Mouse (Mus musculus) midbrain, embryonic 12.5 days (tissue): ENCODE measurements around the gene Cdh23. TPM values are rescaled to one million over a fixed set of nuclear protein-coding genes. Genes with fewer than 3 reads are reported as not detected.
A peak's percentile ranks its signal among the peaks of the same experiment; 100 is the strongest.

ENCODE experiments used
- ATAC-seq: fragments of 200-750 bp; cut with Nextera tagmentation; 2 replicates; pipeline ENCODE4 v1.8.0; 2017; ENCODE audit warnings: low read depth, moderate TSS enrichment, moderate library complexity; ENCODE audit not compliant: low FRiP score
- H3K27ac ChIP-seq: fragments of 300-500 bp; sonication (generic); replicated peaks from 2 replicates; pipeline ENCODE4 v1.5.1; 2016; ENCODE audit warnings: mild to moderate bottlenecking
- H3K27me3 ChIP-seq: fragments of 300-500 bp; sonication (generic); 2 replicates; pipeline ENCODE4 v1.6.1; 2016; ENCODE audit warnings: mild to moderate bottlenecking
- H3K36me3 ChIP-seq: fragments of 300-500 bp; sonication (generic); 2 replicates; pipeline ENCODE4 v1.6.1; 2016
- H3K4me1 ChIP-seq: fragments of 300-500 bp; sonication (generic); 2 replicates; pipeline ENCODE4 v1.6.1; 2016
- H3K4me2 ChIP-seq: fragments of 300-500 bp; sonication (generic); replicated peaks from 2 replicates; pipeline ENCODE4 v1.6.1; 2016; ENCODE audit warnings: mild to moderate bottlenecking, moderate library complexity
- H3K4me3 ChIP-seq: fragments of 300-500 bp; sonication (generic); 2 replicates; pipeline ENCODE4 v1.5.1; 2016; ENCODE audit warnings: mild to moderate bottlenecking
- H3K9ac ChIP-seq: fragments of 300-500 bp; sonication (generic); replicated peaks from 2 replicates; pipeline ENCODE4 v1.6.1; 2016; ENCODE audit warnings: mild to moderate bottlenecking, moderate library complexity
- H3K9me3 ChIP-seq: fragments of 300-500 bp; sonication (generic); 2 replicates; pipeline ENCODE4 v1.6.1; 2016; ENCODE audit warnings: mild to moderate bottlenecking
- WGBS: fragments of 180-500 bp; shearing (Covaris S2); methylation state at CpG from one replicate; pipeline ENCODE4 v1.1.7; 2016; 5-methylcytosine and 5-hydroxymethylcytosine counted together
- polyA plus RNA-seq: library from polyadenylated mRNA; unstranded; fragments of >200 nt; fragmentation: Nextera tagmentation; extraction: Ambion mirVana; gene quantifications from 2 replicates; pipeline ENCODE4 v1.2.1, GENCODE M21; 2016

Gene Cdh23
- polyA plus RNA-seq, 1 experiment from 2014 or later, result 1.2 TPM

DNA sequence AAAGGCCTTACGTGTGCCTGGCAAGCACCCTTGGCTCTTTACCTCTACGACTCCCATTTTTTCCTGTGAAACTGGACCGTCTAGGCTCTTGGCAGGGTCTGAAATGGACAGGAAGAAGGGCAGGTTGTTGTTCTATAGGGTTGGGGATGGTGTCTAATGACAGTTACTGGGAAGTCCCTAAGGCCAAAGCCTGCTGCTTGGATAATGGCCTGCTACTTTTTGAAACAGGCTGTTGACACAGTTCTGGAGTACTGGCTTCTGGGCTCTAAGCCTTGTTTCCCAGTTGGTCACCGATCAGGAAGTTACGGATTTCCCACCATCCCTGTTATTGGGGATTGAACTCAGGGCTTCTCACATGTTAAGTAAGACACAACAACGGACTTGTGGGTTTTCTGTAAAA, 415.9 kb downstream of the Cdh23 start:
- WGBS, result 96% methylated on average over 6 of the region's 6 CpGs
- Histone ChIP-seq H3K9ac (0 out of 2 replicates have a peak overlapping the region, but pooled peaks have one; percentile 8), H3K27ac (no peak overlapping the region)

DNA sequence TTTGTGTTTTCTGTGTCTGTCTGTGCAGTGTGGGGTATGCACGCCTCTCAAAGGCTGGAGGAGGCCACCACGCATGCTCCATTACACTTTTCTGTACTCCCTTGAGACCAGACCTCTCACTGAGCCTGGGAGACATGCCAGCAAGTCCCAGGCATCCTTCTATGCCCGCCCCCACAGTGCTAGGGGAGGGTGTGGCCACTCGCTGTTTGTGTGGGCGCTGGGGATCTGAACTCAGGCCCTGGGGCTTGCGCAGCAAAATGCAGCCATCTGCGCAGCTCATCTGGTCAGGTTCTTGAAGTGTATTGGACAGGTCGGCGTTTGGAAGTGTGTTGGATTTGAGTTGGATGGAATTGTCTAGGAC, 416.4 kb downstream of the Cdh23 start:
- H3K4me1 ChIP-seq, result peaks cover 65% of the 10 kb centered on the region
- H3K4me2 ChIP-seq, result peak overlapping the region; percentile 27
- H3K27ac ChIP-seq, result no peak overlapping the region
- H3K4me3 ChIP-seq, result no peak overlapping the region
- 90% methylated on average over 9 of the region's 9 CpGs for WGBS
- H3K9ac ChIP-seq, result 0 out of 2 replicates have a peak overlapping the region, but pooled peaks have one; percentile 8
- no peaks in the 10 kb centered on the region for H3K9me3 ChIP-seq
- peaks cover 2% of the 10 kb centered on the region; the same call in 1 of the 2 replicates for H3K27me3 ChIP-seq
- no peaks in the 10 kb centered on the region for H3K36me3 ChIP-seq
- ATAC-seq, result no peak

More for the DNA sequence above, 415.9 kb downstream of the Cdh23 start:
- Histone ChIP-seq H3K27me3 (peaks cover 2% of the 10 kb centered on the region; the same call in 1 of the 2 replicates), H3K4me1 (peaks cover 69% of the 10 kb centered on the region), H3K4me2 (peak overlapping the region; percentile 27), H3K9me3 (no peaks in the 10 kb centered on the region), H3K36me3 (no peaks in the 10 kb centered on the region), H3K4me3 (no peak overlapping the region)
- no peak for ATAC-seq

DNA sequence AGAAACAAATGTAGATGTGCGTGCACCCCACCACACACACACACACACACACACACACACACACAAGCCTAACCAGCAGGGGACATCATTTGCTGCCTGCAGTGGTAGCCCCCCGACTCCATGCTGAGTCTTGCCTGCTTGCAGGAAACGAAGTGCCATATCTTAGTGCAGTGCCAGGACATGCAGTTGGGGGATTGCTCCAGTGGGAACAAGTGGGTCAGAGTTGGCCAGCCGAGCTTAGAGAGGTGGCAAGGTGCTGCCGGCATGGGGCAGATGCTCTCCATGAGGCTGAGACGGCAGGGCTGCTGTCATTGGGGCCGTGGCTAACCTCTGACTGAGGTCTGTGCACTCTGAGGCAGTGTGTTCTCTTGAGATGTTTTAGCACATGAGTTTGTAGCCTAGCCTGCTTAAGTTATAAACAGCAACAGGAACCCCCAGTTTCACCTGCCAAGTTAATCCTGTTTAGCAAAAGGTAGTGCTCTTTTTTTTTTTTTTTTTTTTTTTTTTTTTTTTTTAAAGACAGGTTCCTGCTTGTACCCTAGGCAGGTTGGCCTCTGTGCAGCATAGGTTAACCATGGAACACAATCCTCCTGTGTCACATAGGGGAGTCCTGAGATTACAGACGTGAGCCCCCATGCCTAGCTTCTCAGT, 416.9 kb downstream of the Cdh23 start:
- Histone ChIP-seq H3K27me3 (peaks cover 2% of the 10 kb centered on the region; the same call in 1 of the 2 replicates), H3K9me3 (no peaks in the 10 kb centered on the region), H3K36me3 (no peaks in the 10 kb centered on the region), H3K4me3 (peak overlapping the region; percentile 10; the same call in 1 of the 2 replicates), H3K4me1 (peaks cover 59% of the 10 kb centered on the region), H3K9ac (0 out of 2 replicates have a peak overlapping the region, but pooled peaks have one; percentile 8), H3K4me2 (peak overlapping the region; percentile 87), H3K27ac (no peak overlapping the region)
- ATAC-seq, result no peak
- 75% methylated on average over 8 of the region's 8 CpGs for WGBS

DNA sequence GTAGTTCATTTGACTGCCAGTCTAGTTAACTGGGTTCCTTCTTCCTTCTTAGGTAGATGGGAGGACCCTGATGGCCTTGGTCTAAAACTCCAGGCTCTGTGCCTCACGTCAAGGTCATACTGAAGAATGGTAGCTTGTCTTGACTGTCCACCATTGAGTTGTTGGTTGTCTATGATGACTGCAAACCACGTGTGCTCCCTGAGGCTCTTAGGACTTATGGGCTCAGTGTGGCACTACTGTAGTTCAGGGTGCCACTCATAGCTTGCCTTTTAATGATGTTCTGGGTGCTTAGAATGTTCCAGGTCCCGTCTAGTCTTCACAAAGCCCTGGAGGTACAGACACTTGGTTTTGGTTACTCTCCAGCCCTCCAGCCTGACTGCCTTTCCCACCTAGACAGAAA, 417.5 kb downstream of the Cdh23 start:
- no peak overlapping the region for H3K9ac ChIP-seq
- H3K4me1 ChIP-seq, result peaks cover 53% of the 10 kb centered on the region
- no peak for ATAC-seq

DNA sequence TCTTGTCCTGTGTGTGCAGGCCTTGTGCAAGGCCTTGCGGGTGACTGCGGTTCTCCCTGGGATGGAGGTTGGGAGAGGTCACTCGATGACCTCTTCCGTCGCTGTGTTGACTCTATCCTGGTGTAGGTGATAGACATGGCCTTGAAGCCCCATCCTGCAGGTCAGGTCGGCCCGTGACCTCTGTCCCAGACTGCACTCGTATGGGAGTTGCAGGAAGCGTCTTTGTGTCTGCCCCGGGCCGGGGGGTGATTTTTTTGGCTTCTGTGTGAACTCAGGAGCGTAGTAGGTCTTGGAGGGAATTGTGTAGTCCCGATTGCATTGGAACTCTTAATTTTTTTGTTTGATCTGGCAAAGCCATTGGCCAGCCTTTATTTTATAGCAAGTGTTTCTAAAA, 418.3 kb downstream of the Cdh23 start:
- WGBS, result 8% methylated on average over 13 of the region's 13 CpGs
- Histone ChIP-seq H3K9me3 (no peaks in the 10 kb centered on the region), H3K9ac (peak overlapping the region; percentile 80), H3K27me3 (peaks cover 2% of the 10 kb centered on the region; the same call in 1 of the 2 replicates), H3K4me1 (peaks cover 48% of the 10 kb centered on the region), H3K36me3 (no peaks in the 10 kb centered on the region), H3K4me3 (peak overlapping the region; percentile 78), H3K27ac (peak overlapping the region; percentile 90), H3K4me2 (peak overlapping the region; percentile 87)
- ATAC-seq, result no peak; the same call in 1 of the 2 replicates

More for the DNA sequence above, 417.5 kb downstream of the Cdh23 start:
- Histone ChIP-seq H3K27me3 (peaks cover 2% of the 10 kb centered on the region; the same call in 1 of the 2 replicates), H3K36me3 (no peaks in the 10 kb centered on the region), H3K9me3 (no peaks in the 10 kb centered on the region), H3K4me3 (peak overlapping the region; percentile 78), H3K27ac (no peak overlapping the region), H3K4me2 (peak overlapping the region; percentile 87)
- WGBS, result 87% methylated on average over 3 of the region's 3 CpGs

DNA sequence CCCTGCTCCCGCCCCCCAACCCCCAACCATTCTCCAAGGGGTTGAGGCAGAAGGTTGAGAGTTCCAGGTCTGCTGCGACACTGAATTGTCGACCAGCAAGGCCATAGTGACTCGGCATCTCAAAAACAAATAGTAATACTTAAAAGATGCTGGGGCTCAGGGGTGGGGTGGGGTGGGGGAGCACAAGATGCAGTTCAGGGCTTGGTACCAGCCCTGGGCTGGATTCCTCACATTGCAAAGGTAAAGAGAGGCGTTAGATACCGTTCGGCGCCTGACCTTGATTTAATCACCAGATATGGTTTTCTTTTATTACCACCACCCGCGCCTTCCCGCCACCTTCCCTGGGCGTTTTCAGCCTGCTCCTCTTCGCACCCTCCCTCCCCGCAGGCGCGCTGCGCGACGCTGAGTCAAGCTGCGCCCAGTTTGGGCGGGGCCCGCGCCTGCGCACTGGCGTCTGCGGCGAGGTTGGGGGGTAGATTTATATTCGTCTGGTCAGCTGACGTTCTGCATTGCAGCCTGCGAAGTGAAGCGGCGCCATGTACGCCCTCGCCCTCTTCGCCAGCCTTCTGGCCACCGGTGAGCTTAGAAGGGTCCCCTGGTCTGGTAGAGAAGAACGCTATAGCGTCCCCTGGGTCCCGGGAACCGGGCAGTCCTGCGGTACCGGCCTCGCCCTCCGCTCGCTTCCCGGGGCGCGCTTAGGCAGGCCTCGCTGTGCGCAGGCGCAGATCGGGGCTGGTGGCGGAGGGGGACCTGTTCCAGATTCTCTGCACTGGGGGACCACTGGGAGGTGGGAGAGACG, 418.9 kb downstream of the Cdh23 start, which contains the start of gene Psap:
Gene Psap (plus strand): TSS at position 421 of the 799 bp plus-strand sequence.
- Histone ChIP-seq H3K27me3 (peaks cover 2% of the 10 kb centered on the region; the same call in 1 of the 2 replicates), H3K4me2 (peak within 1 kb of the TSS; percentile 87), H3K9me3 (no peaks in the 10 kb centered on the region), H3K9ac (peak within 1 kb of the TSS; percentile 80), H3K4me1 (peaks cover 42% of the 10 kb centered on the region), H3K27ac (peak within 1 kb of the TSS; percentile 90), H3K4me3 (peak within 1 kb of the TSS; percentile 78), H3K36me3 (no peaks in the 10 kb centered on the region)
- peak; percentile 92 for ATAC-seq
- 2% methylated on average over 54 of the region's 54 CpGs for WGBS

DNA sequence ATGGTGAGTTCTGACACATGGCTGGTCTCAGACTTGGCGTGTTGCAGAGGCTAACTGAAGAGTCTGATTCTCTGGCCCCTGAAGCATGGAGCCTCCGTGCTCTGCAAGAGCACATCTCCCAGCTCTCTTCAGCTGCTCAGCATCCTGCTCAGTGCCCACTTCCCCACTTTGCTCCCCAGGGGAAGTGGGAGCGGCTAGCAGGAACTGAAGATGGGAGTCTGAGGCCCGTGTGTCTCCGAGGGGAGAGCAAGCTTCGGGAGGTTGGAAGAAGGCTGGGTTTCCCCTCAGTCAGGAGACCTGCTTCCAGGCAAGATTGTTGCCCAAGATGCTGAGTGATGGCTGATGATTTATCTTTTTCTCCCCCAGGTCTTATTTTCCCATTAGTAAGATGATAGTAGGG, 422.9 kb downstream of the Cdh23 start:
- no peak overlapping the region for H3K27ac ChIP-seq
- H3K4me1 ChIP-seq, result peaks cover 7% of the 10 kb centered on the region
- no peak for ATAC-seq
- no peaks in the 10 kb centered on the region for H3K9me3 ChIP-seq
- H3K4me2 ChIP-seq, result no peak overlapping the region
- 85% methylated on average over 6 of the region's 6 CpGs for WGBS
- no peaks in the 10 kb centered on the region for H3K36me3 ChIP-seq
- no peak overlapping the region for H3K9ac ChIP-seq
- H3K27me3 ChIP-seq, result no peaks in the 10 kb centered on the region
- H3K4me3 ChIP-seq, result no peak overlapping the region

DNA sequence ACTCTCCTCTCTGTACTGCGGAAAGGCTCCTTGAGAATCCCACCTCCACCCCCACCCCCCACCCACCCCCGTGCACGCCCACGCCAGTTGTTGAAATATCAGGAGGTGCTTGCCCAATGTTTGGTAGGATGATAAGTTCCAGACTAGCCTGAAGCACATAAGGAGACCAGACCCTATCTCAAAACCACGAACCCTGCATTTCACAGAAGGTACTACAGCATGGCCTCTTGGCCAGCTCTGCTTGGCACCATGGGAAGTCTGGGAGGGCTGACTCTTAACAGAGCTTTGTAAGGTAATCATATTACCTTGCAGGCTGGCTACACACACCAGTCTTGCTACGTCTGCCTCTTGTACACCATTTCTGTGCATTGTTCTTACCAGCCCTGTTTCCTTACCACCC, 424.0 kb downstream of the Cdh23 start:
- H3K36me3 ChIP-seq, result no peaks in the 10 kb centered on the region
- peaks cover 4% of the 10 kb centered on the region; the same call in 1 of the 2 replicates for H3K4me1 ChIP-seq
- no peak overlapping the region for H3K4me2 ChIP-seq
- no peak overlapping the region for H3K9ac ChIP-seq
- H3K4me3 ChIP-seq, result no peak overlapping the region
- 69% methylated on average over 6 of the region's 6 CpGs for WGBS
- no peak overlapping the region for H3K27ac ChIP-seq
- ATAC-seq, result no peak
- H3K9me3 ChIP-seq, result no peaks in the 10 kb centered on the region
- no peaks in the 10 kb centered on the region for H3K27me3 ChIP-seq

DNA sequence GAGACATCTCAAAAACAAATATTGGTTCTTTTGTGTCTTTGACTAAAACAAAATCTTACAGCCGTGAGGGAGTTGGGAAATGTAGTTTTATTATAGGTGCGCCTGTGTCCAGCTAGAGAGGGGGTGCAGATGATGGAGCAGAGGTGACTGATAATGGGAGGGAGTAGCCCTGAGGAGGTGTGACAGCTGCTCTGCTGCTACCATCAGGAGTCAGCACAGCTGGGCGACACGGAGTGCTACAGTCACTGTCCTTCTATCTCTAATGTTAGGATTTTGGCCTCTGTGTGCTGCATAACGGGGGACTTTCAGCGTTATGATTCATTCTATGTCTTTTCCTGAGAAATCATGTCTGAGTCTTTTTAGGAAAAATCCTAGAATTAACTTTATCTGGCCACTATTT, 425.3 kb downstream of the Cdh23 start:
- H3K36me3 ChIP-seq, result no peaks in the 10 kb centered on the region
- H3K4me3 ChIP-seq, result no peak overlapping the region
- H3K27ac ChIP-seq, result no peak overlapping the region
- no peaks in the 10 kb centered on the region for H3K9me3 ChIP-seq
- no peak overlapping the region for H3K9ac ChIP-seq
- no peaks in the 10 kb centered on the region for H3K27me3 ChIP-seq
- WGBS, result 77% methylated on average over 6 of the region's 6 CpGs
- no peaks in the 10 kb centered on the region for H3K4me1 ChIP-seq
- no peak overlapping the region for H3K4me2 ChIP-seq
- ATAC-seq, result no peak

DNA sequence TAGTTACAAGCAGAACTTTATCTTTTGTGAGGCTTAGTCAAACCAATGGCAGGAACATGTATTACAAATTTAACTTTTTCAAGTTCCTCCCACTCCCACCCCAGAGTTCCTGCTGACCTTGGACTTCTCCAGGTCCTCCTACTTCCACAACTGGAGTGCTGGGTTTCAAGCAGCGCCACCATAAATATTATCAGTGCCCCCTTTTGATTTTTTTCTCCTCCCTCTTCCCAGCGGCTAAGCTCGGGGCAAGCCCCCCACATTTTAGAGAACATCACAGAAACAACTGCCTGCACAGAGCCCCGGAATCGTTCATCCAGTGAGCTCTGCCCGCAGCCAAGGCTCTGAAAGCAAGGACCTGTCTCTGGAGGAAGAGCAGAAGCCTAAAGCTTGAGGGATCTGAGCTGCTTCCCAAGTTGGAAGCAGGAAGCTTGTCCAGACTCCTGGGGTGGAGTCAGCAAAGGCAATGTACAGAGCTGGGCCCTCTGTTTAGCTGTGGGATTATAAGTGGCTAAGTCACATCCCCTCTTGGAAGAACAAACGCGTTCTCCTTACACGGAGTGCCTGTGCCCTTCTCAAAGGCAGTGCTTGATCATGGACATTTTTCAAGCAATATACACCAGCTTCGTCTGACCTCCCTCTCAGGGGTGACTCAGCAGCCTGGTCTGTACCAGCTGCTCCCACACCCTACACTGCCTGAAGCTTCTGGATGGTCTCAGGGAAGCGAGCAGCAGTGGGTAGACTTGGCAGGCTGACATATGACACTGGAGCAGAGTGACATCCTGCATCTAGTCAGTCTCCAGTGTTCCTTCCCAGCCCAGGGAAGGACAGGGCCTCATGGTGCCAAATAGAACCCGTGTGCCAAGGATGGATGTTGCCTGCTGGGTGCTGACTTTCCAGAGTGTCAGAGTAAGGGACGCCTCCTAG, 426.9 kb downstream of the Cdh23 start:
- Histone ChIP-seq H3K27me3 (no peaks in the 10 kb centered on the region), H3K36me3 (no peaks in the 10 kb centered on the region), H3K4me3 (no peak overlapping the region), H3K27ac (no peak overlapping the region), H3K9me3 (no peaks in the 10 kb centered on the region), H3K9ac (no peak overlapping the region), H3K4me2 (no peak overlapping the region), H3K4me1 (no peaks in the 10 kb centered on the region)
- no peak for ATAC-seq
- WGBS, result 88% methylated on average over 13 of the region's 13 CpGs

DNA sequence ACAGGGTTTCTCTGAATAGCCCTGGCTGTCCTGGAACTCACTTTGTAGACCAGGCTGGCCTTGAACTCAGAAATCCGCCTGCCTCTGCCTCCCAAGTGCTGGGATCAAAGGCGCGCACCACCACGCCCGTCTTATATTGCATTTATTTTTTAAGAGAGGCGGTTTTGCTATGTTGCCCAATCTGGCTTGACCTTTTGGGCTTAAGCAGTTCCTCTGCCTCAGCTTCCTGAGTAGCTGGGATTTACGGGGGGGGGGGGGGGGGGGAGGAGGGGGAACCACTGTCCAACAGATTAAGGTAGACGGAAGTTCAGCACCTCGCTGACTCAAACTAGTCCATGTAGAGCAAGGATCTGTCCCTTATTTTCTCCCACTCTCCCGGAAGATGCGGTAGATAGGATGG, 427.6 kb downstream of the Cdh23 start:
- WGBS, result 86% methylated on average over 11 of the region's 11 CpGs
- Histone ChIP-seq H3K36me3 (no peaks in the 10 kb centered on the region), H3K27me3 (no peaks in the 10 kb centered on the region), H3K9me3 (no peaks in the 10 kb centered on the region), H3K4me2 (no peak overlapping the region), H3K4me1 (no peaks in the 10 kb centered on the region), H3K27ac (no peak overlapping the region), H3K4me3 (no peak overlapping the region), H3K9ac (no peak overlapping the region)
- ATAC-seq, result no peak
